Mouse (Mus musculus) hindbrain, postnatal 0 days (tissue): ENCODE data around the gene Asb10. TPM values are rescaled to one million over a fixed set of nuclear protein-coding genes. Genes with fewer than 3 reads are reported as not detected.

Experiments used
- ATAC-seq: fragments of 200-750 bp; cut with Nextera tagmentation; 2 replicates; pipeline ENCODE4 v1.8.0; 2017; ENCODE audit warnings: mild to moderate bottlenecking, moderate TSS enrichment, moderate library complexity
- DNase-seq: peaks from one replicate; pipeline ENCODE4 v3.0.0-alpha.2; 2015; ENCODE audit warnings: low spot score
- H3K27ac ChIP-seq: fragments of 300-500 bp; sonication (generic); 2 replicates; pipeline ENCODE4 v1.5.1; 2014; ENCODE audit warnings: mild to moderate bottlenecking
- H3K27me3 ChIP-seq: fragments of 300-500 bp; sonication (generic); 2 replicates; pipeline ENCODE4 v1.6.1; 2014; ENCODE audit warnings: low read length, mixed read lengths; ENCODE audit not compliant: insufficient read depth
- H3K36me3 ChIP-seq: fragments of 300-500 bp; sonication (generic); 2 replicates; pipeline ENCODE4 v1.6.1; 2014; ENCODE audit warnings: low read length, mixed read lengths; ENCODE audit not compliant: insufficient read depth
- H3K4me1 ChIP-seq: fragments of 300-500 bp; sonication (generic); 2 replicates; pipeline ENCODE4 v1.6.1; 2014; ENCODE audit warnings: antibody characterized with exemption, low read length, mixed read lengths; ENCODE audit not compliant: insufficient read depth
- H3K4me2 ChIP-seq: fragments of 300-500 bp; sonication (generic); 2 replicates; pipeline ENCODE4 v1.6.1; 2014; ENCODE audit warnings: low read depth, mild to moderate bottlenecking, low read length, moderate library complexity, mixed read lengths
- H3K4me3 ChIP-seq: fragments of 300-500 bp; sonication (generic); 2 replicates; pipeline ENCODE4 v1.5.1; 2014; ENCODE audit warnings: low read length
- H3K9ac ChIP-seq: fragments of 300-500 bp; sonication (generic); replicated peaks from 2 replicates; pipeline ENCODE4 v1.6.1; 2014; ENCODE audit warnings: mild to moderate bottlenecking, low read length, moderate library complexity, mixed read lengths
- H3K9me3 ChIP-seq: fragments of 300-500 bp; sonication (generic); 2 replicates; pipeline ENCODE4 v1.6.1; 2016; ENCODE audit warnings: low read length, mixed read lengths
- CTCF ChIP-seq: IDR thresholded peaks from 2 replicates; pipeline ENCODE4 v1.5.1; 2016; ENCODE audit warnings: antibody characterized with exemption, control low read depth, low read depth
- WGBS: fragments of 180-500 bp; shearing (Covaris S2); extraction: QIAGEN DNeasy Blood & Tissue Kit; methylation state at CpG from one replicate; pipeline ENCODE4 v1.1.7; 2014; 5-methylcytosine and 5-hydroxymethylcytosine counted together
- polyA plus RNA-seq: library from polyadenylated mRNA; unstranded; fragments of >200 nt; fragmentation: Nextera tagmentation; extraction: Ambion mirVana; gene quantifications from 2 replicates; pipeline ENCODE4 v1.2.1, GENCODE M21; 2015
- total RNA-seq: library from RNA; depleted of rRNA; stranded (reverse); fragments of >200 nt; gene quantifications from 2 replicates; pipeline ENCODE4 v1.2.3, GENCODE M21; 2014

The Asb10 gene
- total and polyA plus RNA-seq, 2 experiments from 2014 or later, result 0.10 to 0.21 TPM

- Histone ChIP-seq H3K4me3 (no peak overlapping the region), H3K27ac (no peak overlapping the region), H3K4me1 (no peaks in the 10 kb centered on the region), H3K9ac (no peak overlapping the region), H3K9me3 (no peaks in the 10 kb centered on the region), H3K4me2 (no peak overlapping the region), H3K27me3 (0 out of 2 replicates have a peak, but pooled peaks cover 4% of the 10 kb centered on the region), H3K36me3 (no peaks in the 10 kb centered on the region)
- ATAC-seq (0 out of 2 replicates have a peak, but pooled peaks have one; percentile 22), DNase-seq (no peak)
- 55% methylated on average over 16 of the region's 16 CpGs for WGBS
- no peak for TF ChIP-seq CTCF
Measured at GRCm38 (mm10) chr5:24537618-24538017, 3.2 kb downstream of the Asb10 start.

GRCm38 (mm10) chr5:24536511-24536910 is 4.3 kb downstream of the Asb10 start:
- Histone ChIP-seq H3K27me3 (0 out of 2 replicates have a peak, but pooled peaks cover 4% of the 10 kb centered on the region), H3K4me1 (no peaks in the 10 kb centered on the region), H3K9ac (no peak overlapping the region), H3K27ac (no peak overlapping the region), H3K4me3 (no peak overlapping the region), H3K9me3 (no peaks in the 10 kb centered on the region), H3K36me3 (no peaks in the 10 kb centered on the region), H3K4me2 (no peak overlapping the region)
- no peak for TF ChIP-seq CTCF
- no peak for ATAC-seq
- DNase-seq, result no peak
- WGBS, result 74% methylated on average over 5 of the region's 5 CpGs

GRCm38 (mm10) chr5:24535731-24536130 is 5.0 kb downstream of the Asb10 start:
- Histone ChIP-seq H3K27ac (no peak overlapping the region), H3K9ac (no peak overlapping the region), H3K27me3 (0 out of 2 replicates have a peak, but pooled peaks cover 4% of the 10 kb centered on the region), H3K9me3 (no peaks in the 10 kb centered on the region), H3K4me1 (no peaks in the 10 kb centered on the region), H3K4me2 (no peak overlapping the region), H3K36me3 (no peaks in the 10 kb centered on the region), H3K4me3 (no peak overlapping the region)
- DNase-seq (no peak), ATAC-seq (no peak)
- 75% methylated on average over 3 of the region's 3 CpGs for WGBS
- no peak for TF ChIP-seq CTCF

- ATAC-seq (no peak), DNase-seq (no peak)
- peak; percentile 36; the same call in 1 of the 2 replicates for TF ChIP-seq CTCF
- no peaks in the 10 kb centered on the region for H3K36me3 ChIP-seq
- H3K27me3 ChIP-seq, result peaks cover 9% of the 10 kb centered on the region
- H3K27ac ChIP-seq, result no peak overlapping the region
- no peaks in the 10 kb centered on the region for H3K9me3 ChIP-seq
- WGBS, result 58% methylated on average over 5 of the region's 5 CpGs
- no peaks in the 10 kb centered on the region for H3K4me1 ChIP-seq
- H3K4me2 ChIP-seq, result no peak overlapping the region
- H3K4me3 ChIP-seq, result no peak overlapping the region
- no peak overlapping the region for H3K9ac ChIP-seq
Measured at GRCm38 (mm10) chr5:24534292-24534691, 6.5 kb downstream of the Asb10 start.

GRCm38 (mm10) chr5:24533391-24533790 is 7.4 kb downstream of the Asb10 start:
- Histone ChIP-seq H3K4me1 (no peaks in the 10 kb centered on the region), H3K27ac (no peak overlapping the region), H3K9ac (no peak overlapping the region), H3K4me3 (no peak overlapping the region), H3K27me3 (peaks cover 18% of the 10 kb centered on the region), H3K9me3 (no peaks in the 10 kb centered on the region), H3K4me2 (no peak overlapping the region), H3K36me3 (no peaks in the 10 kb centered on the region)
- 53% methylated on average over 11 of the region's 11 CpGs for WGBS
- ATAC-seq (no peak), DNase-seq (no peak)
- TF ChIP-seq CTCF, result no peak

DNA sequence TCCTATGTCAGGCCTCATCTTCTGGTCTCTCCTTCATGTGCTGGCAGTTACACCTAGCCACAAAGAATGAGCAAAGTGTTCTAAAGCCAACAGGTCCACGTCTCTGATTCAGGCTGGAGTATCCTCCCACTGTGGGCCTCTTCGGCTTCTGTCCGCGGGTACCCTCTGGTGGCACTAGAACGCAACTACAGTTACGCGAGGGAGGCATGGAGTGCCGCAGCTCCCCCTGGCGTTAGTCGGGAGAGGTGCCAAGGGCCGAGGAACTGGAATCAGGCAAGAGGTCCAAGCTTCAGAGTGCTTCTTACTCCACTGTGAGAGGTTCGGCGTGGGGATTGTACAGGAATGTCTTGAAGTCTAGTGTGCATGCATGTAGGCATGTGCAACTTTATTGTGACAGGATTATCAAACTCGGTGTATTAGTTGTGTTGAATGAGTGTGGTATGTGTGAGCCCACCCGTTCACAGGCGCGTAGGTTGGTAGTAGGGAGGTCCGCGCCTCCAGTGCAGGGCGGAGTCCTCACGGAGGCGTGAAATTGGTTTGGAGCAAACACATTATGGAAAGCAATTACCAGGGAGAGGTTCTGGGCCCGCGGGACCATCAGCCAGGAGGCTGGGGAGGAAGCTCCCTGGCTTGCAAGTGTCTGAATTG is 10.6 kb downstream of the Asb10 start:
- 15% methylated on average over 24 of the region's 24 CpGs for WGBS
- H3K27me3 ChIP-seq, result peaks cover 27% of the 10 kb centered on the region
- peak; percentile 77 for ATAC-seq

DNA sequence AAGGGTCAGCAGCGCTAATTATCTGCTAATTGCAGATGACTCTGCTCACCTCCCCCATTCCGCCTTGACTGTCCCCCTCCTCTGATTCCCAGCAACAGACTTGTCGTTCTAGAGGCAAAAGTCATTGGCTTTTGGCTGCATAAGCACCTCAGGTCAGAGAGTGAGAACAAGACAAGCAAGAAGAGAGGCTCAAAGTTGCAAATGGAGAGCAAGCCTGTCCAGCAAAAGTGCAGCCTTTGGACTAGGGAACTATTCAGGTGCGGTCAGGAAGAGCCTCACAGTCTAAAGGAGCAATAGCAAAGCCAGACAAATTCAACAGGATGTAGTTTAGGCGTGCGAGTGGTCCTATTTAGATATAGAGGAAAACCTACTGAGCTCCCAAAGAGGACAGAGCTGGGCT is 13.0 kb downstream of the Asb10 start:
- no peak overlapping the region for H3K9ac ChIP-seq
- no peak for ATAC-seq
- no peak overlapping the region for H3K4me2 ChIP-seq
- H3K9me3 ChIP-seq, result no peaks in the 10 kb centered on the region
- no peak overlapping the region for H3K4me3 ChIP-seq
- no peak for TF ChIP-seq CTCF
- WGBS, result 15% methylated on average over 6 of the region's 6 CpGs
- no peak for DNase-seq
- H3K4me1 ChIP-seq, result peaks cover 10% of the 10 kb centered on the region; the same call in 1 of the 2 replicates
- H3K27ac ChIP-seq, result no peak overlapping the region
- H3K36me3 ChIP-seq, result no peaks in the 10 kb centered on the region
- peaks cover 36% of the 10 kb centered on the region for H3K27me3 ChIP-seq

More for the DNA sequence above, 10.6 kb downstream of the Asb10 start:
- TF ChIP-seq CTCF, result peak; percentile 100
- Histone ChIP-seq H3K4me1 (peaks cover 10% of the 10 kb centered on the region; the same call in 1 of the 2 replicates), H3K4me3 (no peak overlapping the region), H3K9me3 (no peaks in the 10 kb centered on the region), H3K4me2 (no peak overlapping the region), H3K36me3 (no peaks in the 10 kb centered on the region), H3K27ac (no peak overlapping the region), H3K9ac (no peak overlapping the region)
- peak; percentile 94 for DNase-seq
